15 mouse cellular contexts compared by ENCODE assay signal in genomic region chr6:51108336-51108956, GRCm38 (mm10).
DNase-seq lines count a peak whose midpoint lies in the region; ATAC-seq and TF ChIP-seq lines count a peak whose summit lies in the region.
"Had no signal": no experiment of that assay in that cellular context is flagged by ENCODE, and none has a peak within 500 bp of the region (broad histone marks: within the 10 kb centered on the region; RNA-seq: fewer than 3 reads in every experiment).

No protein-coding gene starts in this region.

- no peak for TF ChIP-seq EP300 in stomach, postnatal 0 days (optimal IDR thresholded peaks at IDR 0.05)

- no peaks in the 10 kb centered on the region for H3K9me3 ChIP-seq in heart, embryonic 15.5 days (replicated peaks)
- no peaks in the 10 kb centered on the region for H3K9me3 ChIP-seq in midbrain, embryonic 12.5 days
- H3K9me3 ChIP-seq in midbrain, embryonic 15.5 days: no peaks in the 10 kb centered on the region
- no peaks in the 10 kb centered on the region for H3K9me3 ChIP-seq in embryonic facial prominence, embryonic 13.5 days
- H3K9me3 ChIP-seq in stomach, postnatal 0 days (ENCODE audit: control insufficient read depth, low read length): no peaks in the 10 kb centered on the region
- H3K9me3 ChIP-seq: forebrain, embryonic 13.5 days; kidney, embryonic 15.5 days; neural tube, embryonic 12.5 days had no signal

- no peak overlapping the region for H3K4me3 ChIP-seq in heart, embryonic 15.5 days
- H3K4me3 ChIP-seq in midbrain, embryonic 12.5 days: no peak overlapping the region
- H3K4me3 ChIP-seq in midbrain, embryonic 15.5 days: no peak overlapping the region
- no peak overlapping the region for H3K4me3 ChIP-seq in embryonic facial prominence, embryonic 13.5 days
- no peak overlapping the region for H3K4me3 ChIP-seq in stomach, postnatal 0 days (ENCODE audit: low read depth, low read length)
- H3K4me3 ChIP-seq: forebrain, embryonic 13.5 days; kidney, embryonic 15.5 days; megakaryocyte, embryonic 14.5 days; neural tube, embryonic 12.5 days had no signal

- H3K4me2 ChIP-seq in heart, embryonic 15.5 days: no peak overlapping the region
- no peak overlapping the region for H3K4me2 ChIP-seq in midbrain, embryonic 12.5 days (replicated peaks)
- H3K4me2 ChIP-seq in midbrain, embryonic 15.5 days: no peak overlapping the region
- H3K4me2 ChIP-seq in embryonic facial prominence, embryonic 13.5 days: no peak overlapping the region
- no peak overlapping the region for H3K4me2 ChIP-seq in stomach, postnatal 0 days (replicated peaks; ENCODE audit: low read depth)
- H3K4me2 ChIP-seq: forebrain, embryonic 13.5 days; kidney, embryonic 15.5 days; neural tube, embryonic 12.5 days had no signal

- H3K27ac ChIP-seq in heart, embryonic 15.5 days: peak overlapping the region; percentile 55
- H3K27ac ChIP-seq in midbrain, embryonic 12.5 days (replicated peaks): 0 out of 2 replicates have a peak overlapping the region, but pooled peaks have one; percentile 35
- H3K27ac ChIP-seq in midbrain, embryonic 15.5 days: no peak overlapping the region
- peak overlapping the region; percentile 78 for H3K27ac ChIP-seq in embryonic facial prominence, embryonic 13.5 days
- no peak overlapping the region for H3K27ac ChIP-seq in stomach, postnatal 0 days (replicated peaks)
- H3K27ac ChIP-seq: forebrain, embryonic 13.5 days; kidney, embryonic 15.5 days; neural tube, embryonic 12.5 days had no signal

- 17% methylated on average over 8 of the region's 8 CpGs for WGBS in heart, embryonic 15.5 days
- WGBS in midbrain, embryonic 12.5 days: 46% methylated on average over 8 of the region's 8 CpGs
- WGBS in midbrain, embryonic 15.5 days: 49% methylated on average over 8 of the region's 8 CpGs
- WGBS in embryonic facial prominence, embryonic 13.5 days: 40% methylated on average over 8 of the region's 8 CpGs
- 38% methylated on average over 8 of the region's 8 CpGs for WGBS in stomach, postnatal 0 days

- peak; percentile 22; the same call in 1 of the 2 replicates for TF ChIP-seq CTCF in stomach, postnatal 0 days (IDR thresholded peaks at IDR 0.05; ENCODE audit: low read depth)

- peaks cover 9% of the 10 kb centered on the region; the same call in 1 of the 2 replicates for H3K4me1 ChIP-seq in heart, embryonic 15.5 days (replicated peaks)
- H3K4me1 ChIP-seq in midbrain, embryonic 12.5 days: no peaks in the 10 kb centered on the region
- no peaks in the 10 kb centered on the region for H3K4me1 ChIP-seq in midbrain, embryonic 15.5 days
- H3K4me1 ChIP-seq in embryonic facial prominence, embryonic 13.5 days: peaks cover 17% of the 10 kb centered on the region
- H3K4me1 ChIP-seq in stomach, postnatal 0 days (replicated peaks; ENCODE audit: control insufficient read depth, insufficient read depth): 0 out of 2 replicates have a peak, but pooled peaks cover 3% of the 10 kb centered on the region
- H3K4me1 ChIP-seq: forebrain, embryonic 13.5 days; kidney, embryonic 15.5 days; megakaryocyte, embryonic 14.5 days; neural tube, embryonic 12.5 days had no signal

- H3K36me3 ChIP-seq in heart, embryonic 15.5 days: no peaks in the 10 kb centered on the region
- H3K36me3 ChIP-seq in midbrain, embryonic 12.5 days: no peaks in the 10 kb centered on the region
- no peaks in the 10 kb centered on the region for H3K36me3 ChIP-seq in midbrain, embryonic 15.5 days (replicated peaks)
- H3K36me3 ChIP-seq in embryonic facial prominence, embryonic 13.5 days: no peaks in the 10 kb centered on the region
- no peaks in the 10 kb centered on the region for H3K36me3 ChIP-seq in stomach, postnatal 0 days (ENCODE audit: control insufficient read depth, insufficient read depth, low read length)
- H3K36me3 ChIP-seq: kidney, embryonic 15.5 days; neural tube, embryonic 12.5 days had no signal

- ATAC-seq in heart, embryonic 15.5 days (replicated peaks; ENCODE audit: insufficient number of reproducible peaks, insufficient read depth, low FRiP score, low read depth): peak; percentile 75; the same call in 1 of the 2 replicates
- ATAC-seq in midbrain, embryonic 12.5 days (ENCODE audit: low FRiP score, low read depth): no peak
- no peak for ATAC-seq in midbrain, embryonic 15.5 days (replicated peaks)
- no peak for ATAC-seq in embryonic facial prominence, embryonic 13.5 days (ENCODE audit: insufficient number of reproducible peaks, insufficient read depth, low FRiP score, low TSS enrichment, low read depth)
- no peak for ATAC-seq in stomach, postnatal 0 days (ENCODE audit: low FRiP score, low TSS enrichment)
- ATAC-seq: forebrain, embryonic 13.5 days had no signal

- no peak overlapping the region for H3K9ac ChIP-seq in heart, embryonic 15.5 days
- H3K9ac ChIP-seq in midbrain, embryonic 12.5 days (replicated peaks): no peak overlapping the region
- no peak overlapping the region for H3K9ac ChIP-seq in midbrain, embryonic 15.5 days
- no peak overlapping the region for H3K9ac ChIP-seq in embryonic facial prominence, embryonic 13.5 days
- no peak overlapping the region for H3K9ac ChIP-seq in stomach, postnatal 0 days (ENCODE audit: low read length)
- H3K9ac ChIP-seq: forebrain, embryonic 13.5 days; kidney, embryonic 15.5 days; neural tube, embryonic 12.5 days had no signal

- no peak for DNase-seq in heart, postnatal 36 days
- DNase-seq in stomach, postnatal 0 days (ENCODE audit: low spot score): no peak
- no peak for DNase-seq in adrenal gland, postnatal 36 days
- no peak for DNase-seq in gastrocnemius, postnatal 36 days
- DNase-seq: cerebellum, postnatal 14 days; gastrocnemius, postnatal 25 days; lung, adult 2 months had no signal

- intact Hi-C loops in heart, postnatal 36 days (cut with DNase I): no loop called here
- intact Hi-C loops in gastrocnemius, postnatal 36 days (cut with DNase I): no loop called here

- no peaks in the 10 kb centered on the region for H3K27me3 ChIP-seq in heart, embryonic 15.5 days
- no peaks in the 10 kb centered on the region for H3K27me3 ChIP-seq in midbrain, embryonic 12.5 days
- no peaks in the 10 kb centered on the region for H3K27me3 ChIP-seq in midbrain, embryonic 15.5 days (replicated peaks)
- no peaks in the 10 kb centered on the region for H3K27me3 ChIP-seq in embryonic facial prominence, embryonic 13.5 days
- no peaks in the 10 kb centered on the region for H3K27me3 ChIP-seq in stomach, postnatal 0 days (ENCODE audit: control insufficient read depth, insufficient read depth, low read length)
- H3K27me3 ChIP-seq: forebrain, embryonic 13.5 days; kidney, embryonic 15.5 days; neural tube, embryonic 12.5 days had no signal

Comparison
In these comparisons a context has a peak if more than half of its experiments do, and no peak if none do; other contexts are left out.
1. H3K27ac ChIP-seq: peak in heart, embryonic 15.5 days (single experiment), midbrain, embryonic 12.5 days (single experiment) and embryonic facial prominence, embryonic 13.5 days (single experiment); none in midbrain, embryonic 15.5 days (single experiment) and stomach, postnatal 0 days (single experiment).